Mouse (Mus musculus) kidney, adult 10 weeks (tissue): ENCODE measurements around the gene 4930523C07Rik. TPM values are rescaled to one million over a fixed set of nuclear protein-coding genes. Genes with fewer than 3 reads are reported as not detected.

ENCODE experiments used
- polyA plus RNA-seq: library from polyadenylated mRNA; stranded (reverse); fragments of 350-450 nt; fragmentation: Illumina TruSeq; extraction: RNeasy Lipid Tissue Mini Kit (QIAGEN cat#74804); gene quantifications from one replicate; pipeline ENCODE4 v1.2.3, GENCODE M21; 2014; ENCODE audit warnings: low read depth, low replicate concordance

Gene 4930523C07Rik
- 11.8 TPM for polyA plus RNA-seq

GRCm38 (mm10) chr1:160044237-160045021 is at the start of gene 4930523C07Rik:
4930523C07Rik (plus strand) TSS chr1:160044382.

Other genes starting within 250 kb of the 4930523C07Rik start
- 4.2 TPM for gene Tnn, start 109.2 kb downstream of the 4930523C07Rik start, polyA plus RNA-seq
- gene Mrps14, start 150.8 kb downstream of the 4930523C07Rik start, polyA plus RNA-seq = 64.9 TPM
- gene Cacybp, start 168.5 kb downstream of the 4930523C07Rik start, polyA plus RNA-seq = 186 TPM